Mouse (Mus musculus) limb, embryonic 10.5 days (tissue): Measurements from ENCODE around the gene Flvcr2. TPM values are rescaled to one million over a fixed set of nuclear protein-coding genes. Genes with fewer than 3 reads are reported as not detected.
"Not testable (repeated sequence)": the region's sequence is repeated elsewhere in the genome, so short reads cannot be mapped to it uniquely, and the experiment has no call there.

Experiments
- DNase-seq: peaks from one replicate; pipeline ENCODE4 v3.0.0-alpha.2; 2017; ENCODE audit warnings: low spot score
- H3K27ac ChIP-seq: fragments of 300-500 bp; sonication (generic); 2 replicates; pipeline ENCODE4 v1.5.1; 2016; ENCODE audit warnings: mild to moderate bottlenecking
- H3K27me3 ChIP-seq: fragments of 300-500 bp; sonication (generic); 2 replicates; pipeline ENCODE4 v1.6.1; 2016; ENCODE audit warnings: low read depth, mild to moderate bottlenecking; ENCODE audit not compliant: poor library complexity, severe bottlenecking
- H3K36me3 ChIP-seq: fragments of 300-500 bp; sonication (generic); 2 replicates; pipeline ENCODE4 v1.6.1; 2016; ENCODE audit warnings: mild to moderate bottlenecking, moderate library complexity
- H3K4me1 ChIP-seq: fragments of 300-500 bp; sonication (generic); 2 replicates; pipeline ENCODE4 v1.6.1; 2016
- H3K4me3 ChIP-seq: fragments of 300-500 bp; sonication (generic); 2 replicates; pipeline ENCODE4 v1.5.1; 2016; ENCODE audit warnings: mild to moderate bottlenecking, moderate library complexity
- H3K9me3 ChIP-seq: fragments of 300-500 bp; sonication (generic); replicated peaks from 2 replicates; pipeline ENCODE4 v1.6.1; 2016; ENCODE audit warnings: mild to moderate bottlenecking
- WGBS: fragments of 180-500 bp; shearing (Covaris S2); methylation state at CpG from one replicate; pipeline ENCODE4 v1.1.7; 2016; 5-methylcytosine and 5-hydroxymethylcytosine counted together
- polyA plus RNA-seq: library from polyadenylated mRNA; unstranded; fragments of >200 nt; fragmentation: Nextera tagmentation; extraction: Ambion mirVana; gene quantifications from 2 replicates; pipeline ENCODE4 v1.2.1, GENCODE M21; 2016

Gene Flvcr2
- polyA plus RNA-seq, result 0.41 and 0.93 TPM in 2 replicates

- Histone ChIP-seq H3K4me3 (peak within 1 kb of the TSS; percentile 62), H3K27me3 (peaks cover 23% of the 10 kb centered on the region), H3K4me1 (peaks cover 18% of the 10 kb centered on the region), H3K27ac (peak within 1 kb of the TSS; percentile 5; the same call in 1 of the 2 replicates), H3K9me3 (no peaks in the 10 kb centered on the region), H3K36me3 (no peaks in the 10 kb centered on the region)
- WGBS, result under 1% methylated on average over 50 of the region's 51 CpGs
- DNase-seq, result peak; percentile 83
Measured at GRCm38 (mm10) chr12:85745827-85746695, at the start of gene Flvcr2. Gene Flvcr2, plus strand, starts transcription at chr12:85746539.

GRCm38 (mm10) chr12:85698179-85698578, 48.2 kb upstream of the Flvcr2 start:
- H3K27ac ChIP-seq, DNase-seq, H3K9me3 ChIP-seq, H3K36me3 ChIP-seq, H3K27me3 ChIP-seq, H3K4me1 ChIP-seq: not testable (repeated sequence)
- 25% methylated on average over 18 of the region's 37 CpGs for WGBS
- peak overlapping the region; percentile 28 for H3K4me3 ChIP-seq

GRCm38 (mm10) chr12:85700191-85700841, 46.0 kb upstream of the Flvcr2 start:
- Histone ChIP-seq H3K9me3 (no peaks in the 10 kb centered on the region), H3K4me1 (peaks cover 6% of the 10 kb centered on the region), H3K4me3 (no peak overlapping the region), H3K27ac (no peak overlapping the region), H3K27me3 (no peaks in the 10 kb centered on the region), H3K36me3 (no peaks in the 10 kb centered on the region)
- WGBS, result 66% methylated on average over 6 of the region's 6 CpGs
- DNase-seq, result no peak

- Histone ChIP-seq H3K27me3 (peaks cover 2% of the 10 kb centered on the region; the same call in 1 of the 2 replicates), H3K36me3 (no peaks in the 10 kb centered on the region), H3K4me3 (no peak overlapping the region), H3K4me1 (peaks cover 11% of the 10 kb centered on the region), H3K9me3 (no peaks in the 10 kb centered on the region), H3K27ac (no peak overlapping the region)
- DNase-seq, result no peak
- 90% methylated on average over 7 of the region's 7 CpGs for WGBS
Measured at GRCm38 (mm10) chr12:85700842-85701223, 45.5 kb upstream of the Flvcr2 start.

- no peak for DNase-seq
- WGBS, result 82% methylated on average over 15 of the region's 15 CpGs
- H3K9me3 ChIP-seq, result no peaks in the 10 kb centered on the region
- no peaks in the 10 kb centered on the region for H3K36me3 ChIP-seq
- H3K4me1 ChIP-seq, result peaks cover 20% of the 10 kb centered on the region
- H3K27me3 ChIP-seq, result peaks cover 18% of the 10 kb centered on the region
- H3K4me3 ChIP-seq, result no peak overlapping the region
- H3K27ac ChIP-seq, result no peak overlapping the region
Measured at GRCm38 (mm10) chr12:85702166-85703055, 43.9 kb upstream of the Flvcr2 start.

- H3K27me3 ChIP-seq, result peaks cover 21% of the 10 kb centered on the region
- peaks cover 20% of the 10 kb centered on the region for H3K4me1 ChIP-seq
- H3K27ac ChIP-seq, result no peak overlapping the region
- no peaks in the 10 kb centered on the region for H3K9me3 ChIP-seq
- no peak overlapping the region for H3K4me3 ChIP-seq
- no peaks in the 10 kb centered on the region for H3K36me3 ChIP-seq
- no peak for DNase-seq
- WGBS, result 79% methylated on average over 3 of the region's 3 CpGs
Measured at GRCm38 (mm10) chr12:85703507-85703906, 42.8 kb upstream of the Flvcr2 start.

GRCm38 (mm10) chr12:85704566-85704965, 41.8 kb upstream of the Flvcr2 start:
- Histone ChIP-seq H3K4me1 (peaks cover 20% of the 10 kb centered on the region), H3K27me3 (peaks cover 23% of the 10 kb centered on the region), H3K4me3 (no peak overlapping the region), H3K36me3 (no peaks in the 10 kb centered on the region), H3K9me3 (no peaks in the 10 kb centered on the region), H3K27ac (no peak overlapping the region)
- no peak for DNase-seq
- 82% methylated on average over 7 of the region's 7 CpGs for WGBS

GRCm38 (mm10) chr12:85705002-85705830, 41.1 kb upstream of the Flvcr2 start:
- 11% methylated on average over 20 of the region's 20 CpGs for WGBS
- peaks cover 20% of the 10 kb centered on the region for H3K4me1 ChIP-seq
- peak; percentile 73 for DNase-seq
- no peaks in the 10 kb centered on the region for H3K9me3 ChIP-seq
- no peaks in the 10 kb centered on the region for H3K36me3 ChIP-seq
- peaks cover 23% of the 10 kb centered on the region for H3K27me3 ChIP-seq
- H3K4me3 ChIP-seq, result peak overlapping the region; percentile 51
- H3K27ac ChIP-seq, result peak overlapping the region; percentile 65

GRCm38 (mm10) chr12:85705831-85706530, 40.4 kb upstream of the Flvcr2 start:
- peaks cover 23% of the 10 kb centered on the region for H3K27me3 ChIP-seq
- peak overlapping the region; percentile 65 for H3K27ac ChIP-seq
- no peak for DNase-seq
- H3K9me3 ChIP-seq, result no peaks in the 10 kb centered on the region
- peak overlapping the region; percentile 51 for H3K4me3 ChIP-seq
- peaks cover 20% of the 10 kb centered on the region for H3K4me1 ChIP-seq
- no peaks in the 10 kb centered on the region for H3K36me3 ChIP-seq
- WGBS, result 23% methylated on average over 17 of the region's 17 CpGs

- WGBS, result 85% methylated on average over 4 of the region's 4 CpGs
- Histone ChIP-seq H3K27ac (no peak overlapping the region), H3K4me3 (no peak overlapping the region), H3K4me1 (peaks cover 20% of the 10 kb centered on the region), H3K36me3 (no peaks in the 10 kb centered on the region), H3K27me3 (peaks cover 23% of the 10 kb centered on the region), H3K9me3 (no peaks in the 10 kb centered on the region)
- DNase-seq, result no peak
Measured at GRCm38 (mm10) chr12:85706906-85707305, 39.4 kb upstream of the Flvcr2 start.

GRCm38 (mm10) chr12:85707391-85707790, 38.9 kb upstream of the Flvcr2 start:
- 90% methylated on average over 11 of the region's 11 CpGs for whole genome bisulfite sequencing
- Histone ChIP-seq H3K36me3 (no peaks in the 10 kb centered on the region), H3K4me3 (no peak overlapping the region), H3K9me3 (no peaks in the 10 kb centered on the region), H3K27me3 (peaks cover 23% of the 10 kb centered on the region), H3K4me1 (peaks cover 20% of the 10 kb centered on the region), H3K27ac (no peak overlapping the region)
- DNase-seq, result no peak
